Mouse (Mus musculus) testis, adult 2 months (tissue): ENCODE measurements at regions not wholly inside any gene's neighbourhood (a gene's known extent, or its start where the extent isn't known, plus 50 kb on each side); places are given as distances from the start of the nearest gene placed in this dataset.

ENCODE experiments used
- CTCF ChIP-seq: fragments of 200-500 bp; IDR thresholded peaks from 2 replicates; pipeline ENCODE4 v1.5.1; 2012; ENCODE audit warnings: low read depth, mild to moderate bottlenecking, inconsistent platforms, low read length, moderate library complexity; ENCODE audit not compliant: control insufficient read depth, insufficient read depth, insufficient replicate concordance
- POLR2A ChIP-seq: fragments of 200-500 bp; IDR thresholded peaks from 2 replicates; pipeline ENCODE4 v1.6.1; 2012; ENCODE audit warnings: low read depth, mild to moderate bottlenecking, inconsistent platforms, low read length, moderate library complexity; ENCODE audit not compliant: control insufficient read depth

DNA sequence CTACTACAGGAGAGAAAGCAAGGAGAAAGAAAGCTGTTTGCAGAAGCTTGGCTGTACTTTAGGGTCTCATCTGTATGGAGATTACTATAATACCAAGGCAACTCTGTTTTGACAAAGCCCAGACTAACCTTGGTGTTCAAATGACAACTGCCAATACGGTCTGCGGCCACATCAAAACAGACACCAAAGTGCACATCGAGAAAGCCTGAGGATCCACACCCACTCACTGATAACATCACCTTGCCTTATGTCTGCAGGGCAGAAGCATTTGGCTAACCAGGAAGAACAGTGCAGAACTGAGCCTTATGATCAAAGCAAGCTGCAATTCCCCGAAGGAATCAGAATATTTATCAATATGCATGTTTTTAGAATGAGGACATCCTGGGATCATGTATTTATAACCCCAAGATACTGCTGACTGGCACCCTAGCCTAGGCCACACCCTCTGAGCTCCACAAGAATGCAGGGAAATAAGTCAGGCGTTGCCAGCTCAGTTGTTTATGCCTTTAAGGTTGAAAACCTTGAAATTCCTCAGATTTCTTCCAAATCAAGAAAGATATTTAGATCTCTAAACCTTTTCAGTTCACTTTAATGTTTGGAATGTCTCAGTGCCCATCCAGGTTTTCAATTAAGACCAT is 154.9 kb upstream of the Agr3 start:
- TF ChIP-seq CTCF (no peak), POLR2A (no peak)
